Mouse (Mus musculus) lung, postnatal 0 days (tissue): ENCODE measurements around the gene Thumpd2. TPM values are rescaled to one million over a fixed set of nuclear protein-coding genes. Genes with fewer than 3 reads are reported as not detected.
A peak's percentile ranks its signal among the peaks of the same experiment; 100 is the strongest.

Source experiments
- ATAC-seq: fragments of 200-750 bp; cut with Nextera tagmentation; 2 replicates; pipeline ENCODE4 v1.8.0; 2017; ENCODE audit warnings: moderate library complexity
- DNase-seq: peaks from one replicate; pipeline ENCODE4 v3.0.0-alpha.2; 2016; ENCODE audit warnings: low spot score
- H3K27ac ChIP-seq: fragments of 300-500 bp; sonication (generic); 2 replicates; pipeline ENCODE4 v1.5.1; 2014; ENCODE audit warnings: antibody characterized with exemption, mild to moderate bottlenecking, low read length, mixed read lengths
- H3K27me3 ChIP-seq: fragments of 300-500 bp; sonication (generic); replicated peaks from 2 replicates; pipeline ENCODE4 v1.6.1; 2014; ENCODE audit warnings: low read length, mixed read lengths; ENCODE audit not compliant: insufficient read depth
- H3K36me3 ChIP-seq: fragments of 300-500 bp; sonication (generic); 2 replicates; pipeline ENCODE4 v1.6.1; 2014; ENCODE audit warnings: low read length, mixed read lengths; ENCODE audit not compliant: insufficient read depth
- H3K4me1 ChIP-seq: fragments of 300-500 bp; sonication (generic); 2 replicates; pipeline ENCODE4 v1.6.1; 2014; ENCODE audit warnings: antibody characterized with exemption, low read depth, low read length, mixed read lengths; ENCODE audit not compliant: insufficient read depth
- H3K4me2 ChIP-seq: fragments of 300-500 bp; sonication (generic); replicated peaks from 2 replicates; pipeline ENCODE4 v1.6.1; 2014; ENCODE audit warnings: low read depth, mild to moderate bottlenecking, low read length, moderate library complexity, mixed read lengths
- H3K4me3 ChIP-seq: fragments of 300-500 bp; sonication (generic); 2 replicates; pipeline ENCODE4 v1.5.1; 2014; ENCODE audit warnings: low read depth, low read length
- H3K9ac ChIP-seq: fragments of 300-500 bp; sonication (generic); replicated peaks from 2 replicates; pipeline ENCODE4 v1.6.1; 2014; ENCODE audit warnings: low read depth, mild to moderate bottlenecking
- H3K9me3 ChIP-seq: fragments of 300-500 bp; sonication (generic); 2 replicates; pipeline ENCODE4 v1.6.1; 2016; ENCODE audit warnings: low read length, mixed read lengths
- CTCF ChIP-seq: IDR thresholded peaks from 2 replicates; pipeline ENCODE4 v1.5.1; 2016; ENCODE audit warnings: antibody characterized with exemption, mild to moderate bottlenecking
- EP300 ChIP-seq: IDR thresholded peaks from 2 replicates; pipeline ENCODE4 v1.6.1; 2016; ENCODE audit warnings: antibody characterized with exemption, mild to moderate bottlenecking, control low read depth
- WGBS: fragments of 180-500 bp; shearing (Covaris S2); extraction: QIAGEN DNeasy Blood & Tissue Kit; methylation state at CpG from one replicate; pipeline ENCODE4 v1.1.7; 2014; 5-methylcytosine and 5-hydroxymethylcytosine counted together
- polyA plus RNA-seq: library from polyadenylated mRNA; unstranded; fragments of >200 nt; fragmentation: Nextera tagmentation; extraction: Ambion mirVana; gene quantifications from 2 replicates; pipeline ENCODE4 v1.2.1, GENCODE M21; 2015

The Thumpd2 gene
- polyA plus RNA-seq: 9.0 and 10.0 TPM in 2 replicates

GRCm38 (mm10) chr17:81064979-81065311 lies at the start of gene Thumpd2:
Thumpd2 (minus strand) TSS chr17:81065082.
- Histone ChIP-seq H3K4me1 (no peaks in the 10 kb centered on the region), H3K27ac (peak within 1 kb of the TSS; percentile 77), H3K36me3 (no peaks in the 10 kb centered on the region), H3K4me3 (peak within 1 kb of the TSS; percentile 84), H3K9ac (peak within 1 kb of the TSS; percentile 77), H3K9me3 (no peaks in the 10 kb centered on the region), H3K27me3 (no peaks in the 10 kb centered on the region), H3K4me2 (peak within 1 kb of the TSS; percentile 65)
- DNase-seq: peak; percentile 95
- peak; percentile 84 for TF ChIP-seq CTCF
- TF ChIP-seq EP300: no peak
- whole genome bisulfite sequencing: under 1% methylated on average over 29 of the region's 29 CpGs
- ATAC-seq: peak; percentile 97

- Histone ChIP-seq H3K27ac (no peak overlapping the region), H3K9ac (no peak overlapping the region), H3K9me3 (no peaks in the 10 kb centered on the region), H3K4me1 (no peaks in the 10 kb centered on the region), H3K4me2 (no peak overlapping the region), H3K27me3 (no peaks in the 10 kb centered on the region), H3K36me3 (no peaks in the 10 kb centered on the region), H3K4me3 (no peak overlapping the region)
- DNase-seq: peak; percentile 11
- WGBS: 56% methylated on average over 2 of the region's 2 CpGs
- ATAC-seq: no peak
- TF ChIP-seq EP300: no peak
- no peak for TF ChIP-seq CTCF
Measured at GRCm38 (mm10) chr17:81104237-81104636, 39.4 kb upstream of the Thumpd2 start.

- TF ChIP-seq EP300 (no peak), CTCF (no peak)
- Histone ChIP-seq H3K36me3 (no peaks in the 10 kb centered on the region), H3K9ac (no peak overlapping the region), H3K27me3 (no peaks in the 10 kb centered on the region), H3K4me1 (no peaks in the 10 kb centered on the region), H3K9me3 (no peaks in the 10 kb centered on the region), H3K4me3 (no peak overlapping the region), H3K27ac (no peak overlapping the region), H3K4me2 (no peak overlapping the region)
- no peak for ATAC-seq
- DNase-seq: no peak
- WGBS: 56% methylated on average over 8 of the region's 8 CpGs
Measured at GRCm38 (mm10) chr17:81102866-81103265, 38.0 kb upstream of the Thumpd2 start.

- DNase-seq (no peak), ATAC-seq (peak; percentile 44)
- H3K27me3 ChIP-seq: no peaks in the 10 kb centered on the region
- no peaks in the 10 kb centered on the region for H3K4me1 ChIP-seq
- H3K4me3 ChIP-seq: no peak overlapping the region
- H3K36me3 ChIP-seq: no peaks in the 10 kb centered on the region
- H3K4me2 ChIP-seq: no peak overlapping the region
- no peak overlapping the region for H3K9ac ChIP-seq
- TF ChIP-seq CTCF (peak; percentile 30), EP300 (no peak)
- H3K27ac ChIP-seq: no peak overlapping the region
- H3K9me3 ChIP-seq: no peaks in the 10 kb centered on the region
Measured at GRCm38 (mm10) chr17:81098444-81098843, 33.6 kb upstream of the Thumpd2 start.

GRCm38 (mm10) chr17:81096490-81096889 lies 31.6 kb upstream of the Thumpd2 start:
- TF ChIP-seq EP300: no peak
- TF ChIP-seq CTCF: no peak
- ATAC-seq (no peak), DNase-seq (no peak)
- Histone ChIP-seq H3K9ac (no peak overlapping the region), H3K4me2 (no peak overlapping the region), H3K27ac (no peak overlapping the region), H3K4me1 (no peaks in the 10 kb centered on the region), H3K9me3 (no peaks in the 10 kb centered on the region), H3K27me3 (no peaks in the 10 kb centered on the region), H3K4me3 (no peak overlapping the region), H3K36me3 (no peaks in the 10 kb centered on the region)
- WGBS: 77% methylated on average over 2 of the region's 2 CpGs

GRCm38 (mm10) chr17:81092794-81093193 lies 27.9 kb upstream of the Thumpd2 start:
- Histone ChIP-seq H3K4me3 (no peak overlapping the region), H3K9me3 (no peaks in the 10 kb centered on the region), H3K36me3 (no peaks in the 10 kb centered on the region), H3K27ac (no peak overlapping the region), H3K4me2 (no peak overlapping the region), H3K4me1 (no peaks in the 10 kb centered on the region), H3K27me3 (no peaks in the 10 kb centered on the region), H3K9ac (no peak overlapping the region)
- ATAC-seq (no peak), DNase-seq (no peak)
- WGBS: 79% methylated on average over 5 of the region's 5 CpGs
- TF ChIP-seq CTCF (no peak), EP300 (no peak)

- Histone ChIP-seq H3K27me3 (no peaks in the 10 kb centered on the region), H3K36me3 (no peaks in the 10 kb centered on the region), H3K27ac (no peak overlapping the region), H3K4me2 (no peak overlapping the region), H3K9me3 (no peaks in the 10 kb centered on the region), H3K4me3 (no peak overlapping the region), H3K9ac (no peak overlapping the region), H3K4me1 (no peaks in the 10 kb centered on the region)
- 63% methylated on average over 3 of the region's 3 CpGs for WGBS
- no peak for ATAC-seq
- DNase-seq: no peak
- no peak for TF ChIP-seq CTCF
- TF ChIP-seq EP300: no peak
Measured at GRCm38 (mm10) chr17:81088866-81089265, 24.0 kb upstream of the Thumpd2 start.
